Mouse (Mus musculus): ENCODE measurements at regions not wholly inside any gene's neighbourhood (a gene's known extent, or its start where the extent isn't known, plus 50 kb on each side); places are given as distances from the start of the nearest gene placed in this dataset.
"Not testable (repeated sequence)": the region's sequence is repeated elsewhere in the genome, so short reads cannot be mapped to it uniquely, and the experiment has no call there.

- no peak for DNase-seq (ENCODE audit: low spot score)
Observed at GRCm38 (mm10) chr9:27453476-27453875, 56.9 kb downstream of the Spata19 start.

- DNase-seq (ENCODE audit: low spot score): peak; percentile 58
Observed at GRCm38 (mm10) chr9:27453924-27454652, 57.5 kb downstream of the Spata19 start.

GRCm38 (mm10) chr9:27458335-27459040 is 61.9 kb downstream of the Spata19 start:
- DNase-seq (ENCODE audit: low spot score): no peak

- no peak for DNase-seq (ENCODE audit: low spot score)
Observed at GRCm38 (mm10) chr9:27461029-27461428, 64.4 kb downstream of the Spata19 start.

- DNase-seq (ENCODE audit: low spot score): no peak
Observed at GRCm38 (mm10) chr9:27464006-27464405, 67.4 kb downstream of the Spata19 start.

- DNase-seq (ENCODE audit: low spot score): no peak
Observed at GRCm38 (mm10) chr9:27475468-27475867, 78.9 kb downstream of the Spata19 start.

GRCm38 (mm10) chr9:27476636-27477035 is 80.0 kb downstream of the Spata19 start:
- no peak for DNase-seq (ENCODE audit: low spot score)

- no peak for DNase-seq (ENCODE audit: low spot score)
Observed at GRCm38 (mm10) chr9:27477079-27477687, 80.6 kb downstream of the Spata19 start.

- DNase-seq (ENCODE audit: low spot score): no peak
Observed at GRCm38 (mm10) chr9:27478346-27478745, 81.7 kb downstream of the Spata19 start.

- no peak for DNase-seq (ENCODE audit: low spot score)
Observed at GRCm38 (mm10) chr9:27501816-27502215, 105.2 kb downstream of the Spata19 start.

GRCm38 (mm10) chr9:27509157-27509556 is 112.6 kb downstream of the Spata19 start:
- DNase-seq (ENCODE audit: low spot score): no peak

- no peak for DNase-seq (ENCODE audit: low spot score)
Observed at GRCm38 (mm10) chr9:27509711-27510110, 113.1 kb downstream of the Spata19 start.

GRCm38 (mm10) chr9:27511161-27511560 is 114.6 kb downstream of the Spata19 start:
- no peak for DNase-seq (ENCODE audit: low spot score)

GRCm38 (mm10) chr9:27515427-27516110 is 119.0 kb downstream of the Spata19 start:
- no peak for DNase-seq (ENCODE audit: low spot score)

- no peak for DNase-seq (ENCODE audit: low spot score)
Observed at GRCm38 (mm10) chr9:27518031-27518430, 121.4 kb downstream of the Spata19 start.

GRCm38 (mm10) chr9:27519711-27520110 is 123.1 kb downstream of the Spata19 start:
- DNase-seq (ENCODE audit: low spot score): no peak

- DNase-seq (ENCODE audit: low spot score): no peak
Observed at GRCm38 (mm10) chr9:27521181-27521580, 124.6 kb downstream of the Spata19 start.

- DNase-seq (ENCODE audit: low spot score): no peak
Observed at GRCm38 (mm10) chr9:27526681-27527080, 130.1 kb downstream of the Spata19 start.

GRCm38 (mm10) chr9:27538480-27538879 is 141.9 kb downstream of the Spata19 start:
- DNase-seq (ENCODE audit: low spot score): no peak

- DNase-seq (ENCODE audit: low spot score): no peak
Observed at GRCm38 (mm10) chr9:27541585-27542151, 145.1 kb downstream of the Spata19 start.

- DNase-seq (ENCODE audit: low spot score): not testable (repeated sequence)
Observed at GRCm38 (mm10) chr9:27554697-27555096, 158.1 kb downstream of the Spata19 start.

All from layer of hippocampus, adult 9-10 months (tissue).